Mouse (Mus musculus) hindbrain, embryonic 11.5 days (tissue): ENCODE measurements around the gene Chchd3. TPM values are rescaled to one million over a fixed set of nuclear protein-coding genes. Genes with fewer than 3 reads are reported as not detected.

Experiments
- ATAC-seq: fragments of 200-750 bp; cut with Nextera tagmentation; 2 replicates; pipeline ENCODE4 v1.8.0; 2017; ENCODE audit warnings: mild to moderate bottlenecking, moderate TSS enrichment, moderate library complexity; ENCODE audit not compliant: low FRiP score
- DNase-seq: peaks from one replicate; pipeline ENCODE4 v3.0.0-alpha.2; 2015; ENCODE audit warnings: low spot score
- H3K27ac ChIP-seq: fragments of 300-500 bp; sonication (generic); 2 replicates; pipeline ENCODE4 v1.5.1; 2014; ENCODE audit warnings: mild to moderate bottlenecking, low read depth, low read length
- H3K27me3 ChIP-seq: fragments of 300-500 bp; sonication (generic); 2 replicates; pipeline ENCODE4 v1.6.1; 2014; ENCODE audit warnings: mild to moderate bottlenecking, low read length, moderate library complexity, mixed read lengths; ENCODE audit not compliant: control insufficient read depth, insufficient read depth
- H3K36me3 ChIP-seq: fragments of 300-500 bp; sonication (generic); 2 replicates; pipeline ENCODE4 v1.6.1; 2014; ENCODE audit warnings: mild to moderate bottlenecking, low read length, moderate library complexity, mixed read lengths; ENCODE audit not compliant: control insufficient read depth, insufficient read depth
- H3K4me1 ChIP-seq: fragments of 300-500 bp; sonication (generic); replicated peaks from 2 replicates; pipeline ENCODE4 v1.6.1; 2014; ENCODE audit warnings: low read length, mixed read lengths; ENCODE audit not compliant: control insufficient read depth, insufficient read depth
- H3K4me2 ChIP-seq: fragments of 300-500 bp; sonication (generic); replicated peaks from 2 replicates; pipeline ENCODE4 v1.6.1; 2014; ENCODE audit warnings: mild to moderate bottlenecking, low read depth, low read length
- H3K4me3 ChIP-seq: fragments of 300-500 bp; sonication (generic); 2 replicates; pipeline ENCODE4 v1.5.1; 2014; ENCODE audit warnings: low read depth, low read length
- H3K9ac ChIP-seq: fragments of 300-500 bp; sonication (generic); 2 replicates; pipeline ENCODE4 v1.6.1; 2014; ENCODE audit warnings: low read depth, low read length
- H3K9me3 ChIP-seq: fragments of 300-500 bp; sonication (generic); 2 replicates; pipeline ENCODE4 v1.6.1; 2016; ENCODE audit warnings: low read length; ENCODE audit not compliant: control insufficient read depth
- WGBS: fragments of 180-500 bp; shearing (Covaris S2); extraction: QIAGEN DNeasy Blood & Tissue Kit; methylation state at CpG from one replicate; pipeline ENCODE4 v1.1.7; 2014; 5-methylcytosine and 5-hydroxymethylcytosine counted together
- polyA plus RNA-seq: library from polyadenylated mRNA; unstranded; fragments of >200 nt; fragmentation: Nextera tagmentation; extraction: Ambion mirVana; gene quantifications from 2 replicates; pipeline ENCODE4 v1.2.1, GENCODE M21; 2014

Gene Chchd3
- polyA plus RNA-seq, 1 experiment from 2014 or later: 141 TPM

- WGBS: 68% methylated on average over 8 of the region's 8 CpGs
- no peaks in the 10 kb centered on the region for H3K4me1 ChIP-seq
- no peaks in the 10 kb centered on the region for H3K9me3 ChIP-seq
- no peak overlapping the region for H3K27ac ChIP-seq
- H3K4me2 ChIP-seq: no peak overlapping the region
- ATAC-seq (no peak), DNase-seq (no peak)
- no peak overlapping the region for H3K4me3 ChIP-seq
- H3K27me3 ChIP-seq: no peaks in the 10 kb centered on the region
- H3K36me3 ChIP-seq: no peaks in the 10 kb centered on the region
- no peak overlapping the region for H3K9ac ChIP-seq
These were observed 264.2 kb downstream of the Chchd3 start for GRCm38 (mm10) chr6:32795653-32796500.

GRCm38 (mm10) chr6:32793575-32793974 lies 266.5 kb downstream of the Chchd3 start:
- no peaks in the 10 kb centered on the region for H3K27me3 ChIP-seq
- H3K9me3 ChIP-seq: no peaks in the 10 kb centered on the region
- DNase-seq (no peak), ATAC-seq (no peak)
- no peak overlapping the region for H3K9ac ChIP-seq
- WGBS: 90% methylated on average over 1 of the region's 1 CpGs
- H3K4me1 ChIP-seq: no peaks in the 10 kb centered on the region
- H3K4me2 ChIP-seq: no peak overlapping the region
- no peaks in the 10 kb centered on the region for H3K36me3 ChIP-seq
- H3K27ac ChIP-seq: no peak overlapping the region
- H3K4me3 ChIP-seq: no peak overlapping the region

GRCm38 (mm10) chr6:32793163-32793562 lies 266.9 kb downstream of the Chchd3 start:
- Histone ChIP-seq H3K27me3 (no peaks in the 10 kb centered on the region), H3K4me2 (no peak overlapping the region), H3K27ac (no peak overlapping the region), H3K4me3 (no peak overlapping the region), H3K4me1 (no peaks in the 10 kb centered on the region), H3K9me3 (no peaks in the 10 kb centered on the region), H3K9ac (no peak overlapping the region), H3K36me3 (no peaks in the 10 kb centered on the region)
- DNase-seq (no peak), ATAC-seq (no peak)
- 92% methylated on average over 3 of the region's 3 CpGs for WGBS

GRCm38 (mm10) chr6:32790487-32790886 lies 269.6 kb downstream of the Chchd3 start:
- 88% methylated on average over 4 of the region's 4 CpGs for WGBS
- Histone ChIP-seq H3K9me3 (no peaks in the 10 kb centered on the region), H3K27ac (no peak overlapping the region), H3K4me3 (no peak overlapping the region), H3K4me2 (no peak overlapping the region), H3K27me3 (no peaks in the 10 kb centered on the region), H3K36me3 (no peaks in the 10 kb centered on the region), H3K4me1 (0 out of 2 replicates have a peak, but pooled peaks cover 4% of the 10 kb centered on the region), H3K9ac (no peak overlapping the region)
- DNase-seq (no peak), ATAC-seq (no peak)

GRCm38 (mm10) chr6:32787399-32787798 lies 272.7 kb downstream of the Chchd3 start:
- Histone ChIP-seq H3K27me3 (no peaks in the 10 kb centered on the region), H3K4me1 (0 out of 2 replicates have a peak, but pooled peaks cover 4% of the 10 kb centered on the region), H3K4me2 (no peak overlapping the region), H3K36me3 (no peaks in the 10 kb centered on the region), H3K9me3 (no peaks in the 10 kb centered on the region), H3K4me3 (no peak overlapping the region), H3K27ac (no peak overlapping the region), H3K9ac (no peak overlapping the region)
- DNase-seq (no peak), ATAC-seq (no peak)
- 21% methylated on average over 1 of the region's 1 CpGs for WGBS

- no peaks in the 10 kb centered on the region for H3K27me3 ChIP-seq
- ATAC-seq (no peak), DNase-seq (no peak)
- H3K36me3 ChIP-seq: no peaks in the 10 kb centered on the region
- no peak overlapping the region for H3K27ac ChIP-seq
- H3K9ac ChIP-seq: no peak overlapping the region
- no peaks in the 10 kb centered on the region for H3K9me3 ChIP-seq
- H3K4me3 ChIP-seq: no peak overlapping the region
- no peak overlapping the region for H3K4me2 ChIP-seq
- WGBS: 92% methylated on average over 5 of the region's 5 CpGs
- 0 out of 2 replicates have a peak, but pooled peaks cover 4% of the 10 kb centered on the region for H3K4me1 ChIP-seq
These were observed 273.9 kb downstream of the Chchd3 start for GRCm38 (mm10) chr6:32786196-32786595.

- H3K27ac ChIP-seq: no peak overlapping the region
- no peaks in the 10 kb centered on the region for H3K9me3 ChIP-seq
- H3K27me3 ChIP-seq: no peaks in the 10 kb centered on the region
- DNase-seq (no peak), ATAC-seq (no peak)
- H3K9ac ChIP-seq: no peak overlapping the region
- H3K4me2 ChIP-seq: no peak overlapping the region
- no peak overlapping the region for H3K4me3 ChIP-seq
- WGBS: 87% methylated on average over 4 of the region's 4 CpGs
- H3K4me1 ChIP-seq: 0 out of 2 replicates have a peak, but pooled peaks cover 4% of the 10 kb centered on the region
- no peaks in the 10 kb centered on the region for H3K36me3 ChIP-seq
These were observed 277.0 kb downstream of the Chchd3 start for GRCm38 (mm10) chr6:32783102-32783501.

- ATAC-seq (no peak), DNase-seq (no peak)
- 28% methylated on average over 11 of the region's 11 CpGs for WGBS
- no peak overlapping the region for H3K27ac ChIP-seq
- H3K36me3 ChIP-seq: no peaks in the 10 kb centered on the region
- H3K4me2 ChIP-seq: no peak overlapping the region
- no peaks in the 10 kb centered on the region for H3K9me3 ChIP-seq
- H3K4me3 ChIP-seq: no peak overlapping the region
- H3K4me1 ChIP-seq: no peaks in the 10 kb centered on the region
- H3K27me3 ChIP-seq: no peaks in the 10 kb centered on the region
- H3K9ac ChIP-seq: no peak overlapping the region
These were observed 279.5 kb downstream of the Chchd3 start for GRCm38 (mm10) chr6:32780602-32781001.

- H3K27ac ChIP-seq: no peak overlapping the region
These were observed 283.7 kb downstream of the Chchd3 start for GRCm38 (mm10) chr6:32776384-32776783.

More at GRCm38 (mm10) chr6:32776384-32776783, 283.7 kb downstream of the Chchd3 start:
- H3K4me1 ChIP-seq: no peaks in the 10 kb centered on the region
- no peak overlapping the region for H3K9ac ChIP-seq
- H3K4me3 ChIP-seq: no peak overlapping the region
- H3K4me2 ChIP-seq: no peak overlapping the region
- 80% methylated on average over 11 of the region's 11 CpGs for WGBS
- H3K27me3 ChIP-seq: no peaks in the 10 kb centered on the region
- ATAC-seq (no peak), DNase-seq (no peak)
- H3K36me3 ChIP-seq: no peaks in the 10 kb centered on the region
- H3K9me3 ChIP-seq: no peaks in the 10 kb centered on the region
